Mouse (Mus musculus) liver, embryonic 14.5 days (tissue): ENCODE results near the gene Aimp2.

Source experiments
- CTCF ChIP-seq: IDR thresholded peaks from 2 replicates; pipeline ENCODE4 v1.5.1; 2016; ENCODE audit warnings: antibody characterized with exemption, low read depth, control low read depth
- EP300 ChIP-seq: IDR thresholded peaks from 2 replicates; pipeline ENCODE4 v1.6.1; 2016; ENCODE audit warnings: antibody characterized with exemption, low read depth

DNA sequence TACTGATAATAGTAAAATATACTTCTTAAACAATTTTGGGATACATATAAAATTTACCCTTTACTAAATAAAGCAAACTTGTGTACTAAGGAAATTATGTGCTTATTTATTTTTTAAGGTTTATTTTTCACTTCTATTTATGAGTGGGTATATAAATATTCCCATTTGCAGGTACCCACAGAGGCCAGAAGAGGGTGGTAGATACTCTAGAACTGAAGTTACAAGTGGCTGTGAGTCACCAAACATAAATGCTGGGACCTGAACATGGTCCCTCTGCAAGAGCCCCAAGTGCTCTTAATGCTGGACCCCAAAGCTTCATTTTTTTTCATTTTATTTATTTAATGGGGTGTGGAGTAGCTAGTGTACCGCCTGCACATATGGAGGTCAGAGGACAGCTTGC is 24.2 kb upstream of the Aimp2 start:
- TF ChIP-seq EP300, result no peak
- peak; percentile 32; the same call in 1 of the 2 replicates for TF ChIP-seq CTCF
